Mouse (Mus musculus) cortical plate, adult 2 months (tissue): ENCODE results near the gene Mcu. TPM values are rescaled to one million over a fixed set of nuclear protein-coding genes. Genes with fewer than 3 reads are reported as not detected.

Experiments used
- H3K27ac ChIP-seq: fragments of 200-500 bp; 2 replicates; pipeline ENCODE4 v1.5.1; 2012; ENCODE audit warnings: low read length, control low read depth, inconsistent platforms; ENCODE audit not compliant: insufficient read depth
- H3K4me1 ChIP-seq: fragments of 200-500 bp; 2 replicates; pipeline ENCODE4 v1.6.1; 2011; ENCODE audit warnings: low read length; ENCODE audit not compliant: control insufficient read depth, insufficient read depth
- H3K4me3 ChIP-seq: fragments of 200-500 bp; 2 replicates; pipeline ENCODE4 v1.5.1; 2011; ENCODE audit warnings: mild to moderate bottlenecking, low read length, control low read depth; ENCODE audit not compliant: insufficient read depth
- CTCF ChIP-seq: fragments of 200-500 bp; IDR thresholded peaks from 2 replicates; pipeline ENCODE4 v1.5.1; 2011; ENCODE audit warnings: mild to moderate bottlenecking, control low read depth, low read length; ENCODE audit not compliant: insufficient read depth; ENCODE audit errors: extremely low read depth
- POLR2A ChIP-seq: fragments of 200-500 bp; IDR thresholded peaks from 2 replicates; pipeline ENCODE4 v1.6.1; 2011; ENCODE audit warnings: mild to moderate bottlenecking, low read length, control low read depth; ENCODE audit not compliant: insufficient read depth; ENCODE audit errors: extremely low read depth
- polyA plus RNA-seq: library from polyadenylated mRNA; depleted of rRNA; stranded (reverse); fragments of >200 nt; gene quantifications from 2 replicates; pipeline ENCODE4 v1.2.3, GENCODE M21; 2012

Mcu gene
- polyA plus RNA-seq, 1 experiment = 21.5 TPM

DNA sequence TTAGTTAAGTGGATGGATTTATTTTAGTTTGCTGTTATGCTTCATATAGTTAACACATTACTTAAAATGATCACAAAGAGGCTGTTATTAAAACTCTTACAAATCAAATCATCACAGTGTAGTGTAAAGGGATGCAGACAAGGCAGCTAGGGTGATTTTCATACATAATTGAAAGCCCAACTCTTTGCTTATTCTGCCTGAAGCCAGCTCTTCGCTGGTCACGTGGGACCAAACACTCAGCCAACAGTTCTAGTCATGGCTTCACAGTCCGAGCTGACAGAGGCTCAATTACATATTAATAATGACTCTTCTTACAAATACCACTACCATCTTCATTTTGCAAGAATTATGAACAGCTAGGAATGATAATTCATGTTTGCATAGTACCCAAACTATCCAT lies 112.2 kb downstream of the Mcu start:
- Histone ChIP-seq H3K27ac (no peak overlapping the region), H3K4me3 (peak overlapping the region; percentile 28; the same call in 1 of the 2 replicates), H3K4me1 (peaks cover 6% of the 10 kb centered on the region; the same call in 1 of the 2 replicates)
- no peak for TF ChIP-seq POLR2A
- TF ChIP-seq CTCF = no peak

DNA sequence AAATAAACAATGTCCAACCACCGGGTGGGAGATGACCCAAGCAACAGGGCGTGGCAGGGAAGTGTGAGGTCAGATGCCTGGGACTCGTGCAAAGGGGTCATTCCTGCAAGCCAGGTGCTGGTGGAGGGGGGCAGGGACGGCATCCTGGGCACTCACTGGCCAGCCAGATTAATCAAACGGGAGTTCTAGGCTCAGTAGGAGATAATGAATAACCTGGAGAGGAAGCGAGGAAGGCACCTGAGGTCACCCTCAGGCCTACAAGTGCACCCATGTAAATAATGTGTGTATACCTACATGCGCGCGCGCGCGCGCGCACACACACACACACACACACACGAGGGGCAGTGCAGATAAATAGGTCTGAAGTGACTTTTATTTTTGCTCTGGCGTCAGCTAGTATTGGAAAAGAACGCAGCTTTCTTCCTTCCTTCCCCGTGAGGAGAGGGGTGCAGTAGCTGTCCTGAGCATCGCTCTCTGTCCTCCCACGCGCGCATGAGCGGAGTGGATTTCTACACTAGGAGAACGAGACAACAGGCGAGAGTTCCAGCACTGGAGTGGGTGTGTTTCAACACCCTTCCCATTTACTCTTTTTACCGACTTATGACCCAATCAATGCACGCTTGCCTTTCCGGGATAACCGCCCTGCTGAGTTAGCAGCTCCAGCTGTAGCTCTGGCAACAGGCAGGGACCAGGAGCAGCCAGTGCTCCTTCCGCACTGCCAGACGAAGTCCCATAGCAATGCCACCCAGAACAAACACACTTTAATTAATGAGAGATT lies 112.9 kb downstream of the Mcu start:
- Histone ChIP-seq H3K27ac (no peak overlapping the region), H3K4me3 (peak overlapping the region; percentile 28), H3K4me1 (peaks cover 5% of the 10 kb centered on the region; the same call in 1 of the 2 replicates)
- no peak for TF ChIP-seq CTCF

DNA sequence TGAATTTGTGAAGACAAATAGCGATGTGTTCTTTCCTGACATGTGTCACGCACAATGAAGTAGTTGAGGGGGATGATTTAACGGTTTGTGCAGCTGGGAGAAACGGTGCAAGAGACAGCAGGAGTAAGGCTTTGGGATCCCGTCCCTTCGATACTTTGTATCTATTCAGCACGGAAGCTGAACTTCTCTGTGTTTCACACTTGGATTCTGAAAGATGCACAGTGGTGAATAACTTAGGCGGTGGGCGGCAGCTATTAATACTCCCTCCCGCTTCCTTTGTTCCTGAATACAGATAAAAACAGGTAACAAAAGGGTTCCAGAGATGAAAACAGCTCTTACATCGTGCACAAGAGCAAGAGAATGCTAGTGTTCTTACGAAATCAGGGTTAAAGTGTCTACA lies 114.1 kb downstream of the Mcu start:
- TF ChIP-seq CTCF = no peak
- TF ChIP-seq POLR2A = no peak
- H3K4me1 ChIP-seq = peaks cover 5% of the 10 kb centered on the region; the same call in 1 of the 2 replicates
- no peak overlapping the region for H3K4me3 ChIP-seq
- no peak overlapping the region for H3K27ac ChIP-seq

DNA sequence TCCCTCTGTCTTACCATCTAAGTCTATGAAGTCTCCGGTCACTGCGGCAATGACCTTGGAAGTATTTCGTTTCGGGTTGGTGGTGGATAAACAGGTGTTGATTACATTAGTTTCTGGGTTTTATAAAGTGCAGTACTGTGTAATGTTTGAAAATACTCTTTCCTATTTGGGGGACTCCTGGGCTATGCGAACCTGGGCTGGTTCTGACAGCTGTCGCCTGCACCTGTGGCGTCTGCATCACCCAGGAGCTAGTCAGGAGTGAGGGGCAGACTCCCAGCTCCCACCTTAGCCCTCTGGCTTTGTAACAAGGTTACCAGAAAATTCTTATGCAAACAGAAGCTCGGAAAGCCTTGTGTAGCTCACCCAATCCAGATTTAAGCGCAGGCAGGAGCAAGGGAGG lies 114.7 kb downstream of the Mcu start:
- no peak overlapping the region for H3K27ac ChIP-seq
- H3K4me3 ChIP-seq = no peak overlapping the region
- peaks cover 5% of the 10 kb centered on the region; the same call in 1 of the 2 replicates for H3K4me1 ChIP-seq
- no peak for TF ChIP-seq POLR2A
- no peak for TF ChIP-seq CTCF

DNA sequence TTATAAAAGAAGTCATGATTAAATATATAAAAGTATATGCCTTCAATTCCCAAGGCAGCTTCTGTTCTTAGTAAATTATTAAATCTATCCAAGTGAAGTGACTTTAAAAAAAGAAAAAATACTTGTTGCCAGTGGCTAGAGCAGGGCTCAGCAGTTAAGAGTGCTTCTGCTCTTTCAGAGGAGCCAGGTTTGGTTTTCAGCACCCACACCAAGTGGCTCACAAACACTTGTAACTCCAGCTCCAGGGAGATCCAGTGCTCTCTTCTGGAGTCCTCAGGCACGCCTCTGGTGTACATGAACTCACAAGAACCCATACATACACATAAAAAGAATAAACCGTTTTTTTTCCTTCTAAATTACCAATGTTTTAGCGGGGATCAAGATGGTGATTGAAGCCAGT lies 116.3 kb downstream of the Mcu start:
- TF ChIP-seq CTCF (no peak), POLR2A (no peak)
- peaks cover 5% of the 10 kb centered on the region; the same call in 1 of the 2 replicates for H3K4me1 ChIP-seq
- no peak overlapping the region for H3K27ac ChIP-seq
- no peak overlapping the region for H3K4me3 ChIP-seq

DNA sequence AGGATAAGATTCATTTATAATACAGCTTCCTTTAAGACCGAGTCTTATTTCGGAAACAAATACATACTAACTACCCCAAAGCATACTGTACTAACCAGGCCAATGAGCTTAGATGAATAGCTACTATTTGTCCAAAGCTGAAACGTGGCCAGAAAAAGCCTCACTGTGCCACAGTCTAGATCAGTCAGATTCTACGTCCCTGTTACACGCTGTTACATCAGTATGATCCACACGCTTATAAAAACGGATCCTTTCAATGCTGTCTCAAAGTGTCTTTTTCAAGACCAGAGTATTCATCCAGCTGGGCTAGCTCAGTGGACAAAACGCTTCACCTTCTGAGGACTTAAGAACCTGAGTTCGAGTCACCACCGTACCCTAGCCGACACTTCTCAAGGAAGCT lies 119.5 kb downstream of the Mcu start:
- no peak overlapping the region for H3K27ac ChIP-seq
- peaks cover under 1% of the 10 kb centered on the region; the same call in 1 of the 2 replicates for H3K4me1 ChIP-seq
- TF ChIP-seq CTCF (no peak), POLR2A (no peak)
- H3K4me3 ChIP-seq = no peak overlapping the region

DNA sequence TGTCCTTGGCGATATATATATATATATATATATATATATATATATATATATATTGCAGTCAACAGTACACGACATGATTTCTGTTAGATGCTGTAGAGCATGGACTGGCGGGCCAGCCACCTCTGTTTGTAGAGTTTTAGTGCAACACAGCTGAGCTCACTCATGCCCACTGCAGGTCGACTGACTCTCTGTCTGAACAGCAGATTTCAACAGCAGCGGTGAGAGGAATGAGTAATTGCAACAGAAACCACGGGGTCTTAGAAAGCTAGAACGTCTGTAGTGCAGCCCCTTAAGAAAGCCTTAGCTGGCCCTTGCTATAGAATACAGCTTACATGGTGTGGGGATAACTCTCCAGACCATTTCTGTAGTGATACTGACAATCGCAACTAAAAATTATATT lies 121.6 kb downstream of the Mcu start:
- no peak overlapping the region for H3K4me3 ChIP-seq
- H3K4me1 ChIP-seq = no peaks in the 10 kb centered on the region; the same call in 1 of the 2 replicates

DNA sequence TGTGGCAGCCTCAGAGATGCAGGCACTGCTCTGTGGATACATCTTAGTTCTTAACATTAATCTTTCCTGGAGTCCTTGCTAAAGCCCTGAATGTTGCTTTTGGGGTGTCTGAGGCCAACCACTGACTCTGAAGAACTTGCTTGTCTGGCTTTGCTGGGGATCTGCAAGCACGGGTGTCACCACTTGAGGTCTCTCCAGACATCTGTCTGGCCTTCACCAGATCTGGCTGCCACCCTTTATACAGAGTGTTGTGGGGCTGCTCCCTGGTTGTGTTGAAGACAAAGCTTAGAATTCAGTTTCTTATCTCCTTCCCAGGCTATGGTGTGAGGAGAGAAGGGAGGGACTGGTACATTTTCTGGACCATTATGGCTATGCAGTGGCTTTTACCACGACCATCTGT lies 122.4 kb downstream of the Mcu start:
- H3K4me3 ChIP-seq = no peak overlapping the region
- H3K4me1 ChIP-seq = no peaks in the 10 kb centered on the region; the same call in 1 of the 2 replicates
- H3K27ac ChIP-seq = no peak overlapping the region
- TF ChIP-seq POLR2A (no peak), CTCF (peak; percentile 40)

More for the DNA sequence above, 121.6 kb downstream of the Mcu start:
- TF ChIP-seq POLR2A (no peak), CTCF (no peak)
- no peak overlapping the region for H3K27ac ChIP-seq

DNA sequence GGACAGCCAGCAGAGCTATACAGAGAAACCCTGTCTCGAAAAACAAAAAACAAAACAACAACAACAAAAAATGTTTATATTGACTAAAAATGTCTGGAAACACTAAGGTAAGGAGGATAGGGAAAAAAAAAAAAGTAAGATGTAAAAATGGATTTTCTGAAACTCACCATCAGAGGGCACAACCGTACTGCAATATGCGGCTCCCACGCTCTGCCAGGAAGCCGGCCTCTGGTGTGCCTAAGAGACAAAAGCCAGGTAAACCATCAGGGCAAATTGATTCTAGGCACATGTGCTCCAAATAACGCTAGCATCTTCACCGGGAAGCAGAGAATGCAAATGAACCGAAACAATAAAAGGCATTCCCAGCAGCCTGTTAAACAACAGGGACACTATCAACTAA lies 125.6 kb downstream of the Mcu start:
- no peak overlapping the region for H3K27ac ChIP-seq
- TF ChIP-seq CTCF (peak; percentile 67), POLR2A (no peak)
- no peaks in the 10 kb centered on the region; the same call in 1 of the 2 replicates for H3K4me1 ChIP-seq
- H3K4me3 ChIP-seq = no peak overlapping the region

DNA sequence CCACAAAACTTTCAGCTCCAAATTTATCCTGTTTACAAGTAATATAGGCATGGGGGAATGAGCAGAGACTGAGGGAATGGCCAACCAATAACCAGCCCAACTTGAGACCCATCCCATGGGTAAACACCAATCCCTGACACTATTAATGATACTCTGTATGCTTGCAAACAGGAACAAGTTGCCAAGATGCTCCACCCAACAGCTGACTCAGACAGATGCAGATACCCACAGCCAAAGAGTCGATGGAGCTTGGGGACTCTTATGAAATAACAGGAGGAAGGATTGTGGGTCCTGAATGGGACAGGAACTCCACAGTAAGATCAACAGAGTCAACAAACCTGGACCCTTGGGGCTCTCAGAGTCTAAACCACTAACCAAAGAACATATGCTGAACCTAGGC lies 127.1 kb downstream of the Mcu start:
- Histone ChIP-seq H3K27ac (no peak overlapping the region), H3K4me3 (no peak overlapping the region), H3K4me1 (no peaks in the 10 kb centered on the region; the same call in 1 of the 2 replicates)
- no peak for TF ChIP-seq CTCF
- TF ChIP-seq POLR2A = no peak

DNA sequence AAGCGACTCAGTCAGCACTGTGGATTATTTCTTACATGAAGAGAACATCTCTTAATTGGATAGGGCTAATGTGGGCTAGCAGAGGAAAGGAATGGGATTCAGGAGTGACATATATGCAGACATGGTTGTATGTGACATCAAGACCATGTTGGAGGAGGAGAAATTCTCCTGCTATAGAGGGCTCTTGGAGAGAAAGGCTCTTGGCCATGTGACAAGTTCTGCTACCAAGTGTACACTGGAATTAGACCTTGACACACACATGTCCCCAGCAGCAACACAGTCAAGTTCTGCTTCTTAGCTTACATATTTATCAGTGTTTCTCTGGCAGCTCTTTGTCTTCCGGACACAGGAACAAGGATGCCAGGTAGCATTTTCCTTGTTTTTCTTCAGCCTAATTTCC lies 129.1 kb downstream of the Mcu start:
- Histone ChIP-seq H3K4me3 (no peak overlapping the region), H3K27ac (no peak overlapping the region), H3K4me1 (no peaks in the 10 kb centered on the region; the same call in 1 of the 2 replicates)
- TF ChIP-seq CTCF (no peak), POLR2A (no peak)
